Mouse (Mus musculus): ENCODE data around the gene Adh6a. TPM values are rescaled to one million over a fixed set of nuclear protein-coding genes. Genes with fewer than 3 reads are reported as not detected.

The Adh6a gene
- polyA plus RNA-seq, 1 experiment from 2014 or later: not detected

GRCm38 (mm10) chr3:138325466-138325865 lies 12.4 kb downstream of the Adh6a start:
- Histone ChIP-seq H3K36me3 (no peaks in the 10 kb centered on the region), H3K9me3 (no peaks in the 10 kb centered on the region), H3K4me1 (no peaks in the 10 kb centered on the region), H3K27ac (replicated peaks) (no peak overlapping the region), H3K4me3 (no peak overlapping the region), H3K4me2 (no peak overlapping the region), H3K27me3 (replicated peaks) (no peaks in the 10 kb centered on the region), H3K9ac (no peak overlapping the region)
- 78% methylated on average over 6 of the region's 6 CpGs for WGBS
- ATAC-seq (ENCODE audit: extremely low read depth, insufficient number of reproducible peaks, low FRiP score, low TSS enrichment): no peak

- no peaks in the 10 kb centered on the region for H3K27me3 ChIP-seq (replicated peaks)
- H3K27ac ChIP-seq (replicated peaks): no peak overlapping the region
- H3K4me1 ChIP-seq: peaks cover 15% of the 10 kb centered on the region
- no peak overlapping the region for H3K4me3 ChIP-seq
- 66% methylated on average over 8 of the region's 8 CpGs for WGBS
- no peak for ATAC-seq (ENCODE audit: extremely low read depth, insufficient number of reproducible peaks, low FRiP score, low TSS enrichment)
- H3K36me3 ChIP-seq: no peaks in the 10 kb centered on the region
- no peak overlapping the region for H3K4me2 ChIP-seq
- H3K9ac ChIP-seq: no peak overlapping the region
- H3K9me3 ChIP-seq: no peaks in the 10 kb centered on the region
These were observed 20.8 kb downstream of the Adh6a start for GRCm38 (mm10) chr3:138333910-138334309.

- Histone ChIP-seq H3K9ac (no peak overlapping the region), H3K4me3 (no peak overlapping the region), H3K27me3 (replicated peaks) (no peaks in the 10 kb centered on the region), H3K27ac (replicated peaks) (0 out of 2 replicates have a peak overlapping the region, but pooled peaks have one; percentile 12), H3K9me3 (no peaks in the 10 kb centered on the region), H3K4me2 (no peak overlapping the region), H3K36me3 (no peaks in the 10 kb centered on the region), H3K4me1 (peaks cover 15% of the 10 kb centered on the region)
- no peak for ATAC-seq (ENCODE audit: extremely low read depth, insufficient number of reproducible peaks, low FRiP score, low TSS enrichment)
- WGBS: 63% methylated on average over 4 of the region's 4 CpGs
These were observed 21.2 kb downstream of the Adh6a start for GRCm38 (mm10) chr3:138334320-138334719.

- Histone ChIP-seq H3K4me3 (no peak overlapping the region), H3K27ac (replicated peaks) (0 out of 2 replicates have a peak overlapping the region, but pooled peaks have one; percentile 2), H3K9me3 (no peaks in the 10 kb centered on the region), H3K27me3 (replicated peaks) (no peaks in the 10 kb centered on the region), H3K9ac (no peak overlapping the region), H3K4me2 (no peak overlapping the region), H3K4me1 (peaks cover 15% of the 10 kb centered on the region), H3K36me3 (no peaks in the 10 kb centered on the region)
- no peak for ATAC-seq (ENCODE audit: extremely low read depth, insufficient number of reproducible peaks, low FRiP score, low TSS enrichment)
- 70% methylated on average over 1 of the region's 1 CpGs for WGBS
These were observed 22.5 kb downstream of the Adh6a start for GRCm38 (mm10) chr3:138335566-138335965.

- Histone ChIP-seq H3K9me3 (no peaks in the 10 kb centered on the region), H3K4me1 (peaks cover 15% of the 10 kb centered on the region), H3K36me3 (no peaks in the 10 kb centered on the region), H3K27me3 (replicated peaks) (no peaks in the 10 kb centered on the region), H3K9ac (no peak overlapping the region), H3K4me2 (no peak overlapping the region), H3K27ac (replicated peaks) (peak overlapping the region; percentile 62), H3K4me3 (no peak overlapping the region)
- no peak for ATAC-seq (ENCODE audit: extremely low read depth, insufficient number of reproducible peaks, low FRiP score, low TSS enrichment)
- WGBS: 20% methylated on average over 3 of the region's 3 CpGs
These were observed 23.1 kb downstream of the Adh6a start for GRCm38 (mm10) chr3:138336104-138336754.

GRCm38 (mm10) chr3:138341471-138341870 lies 28.4 kb downstream of the Adh6a start, which contains the start of gene Adh6b:
Gene Adh6b (plus strand): TSS chr3:138341775.
- H3K27ac ChIP-seq (replicated peaks): no peak within 1 kb of the TSS
- no peaks in the 10 kb centered on the region for H3K36me3 ChIP-seq
- ATAC-seq (ENCODE audit: extremely low read depth, insufficient number of reproducible peaks, low FRiP score, low TSS enrichment): no peak
- no peak within 1 kb of the TSS for H3K4me2 ChIP-seq
- WGBS: 69% methylated on average over 14 of the region's 14 CpGs
- H3K4me1 ChIP-seq: peaks cover 4% of the 10 kb centered on the region; the same call in 1 of the 2 replicates
- no peaks in the 10 kb centered on the region for H3K27me3 ChIP-seq (replicated peaks)
- H3K9me3 ChIP-seq: no peaks in the 10 kb centered on the region
- H3K9ac ChIP-seq: no peak within 1 kb of the TSS
- no peak within 1 kb of the TSS for H3K4me3 ChIP-seq

- H3K27ac ChIP-seq (replicated peaks): no peak overlapping the region
- no peak overlapping the region for H3K4me2 ChIP-seq
- H3K4me1 ChIP-seq: no peaks in the 10 kb centered on the region
- no peaks in the 10 kb centered on the region for H3K9me3 ChIP-seq
- H3K27me3 ChIP-seq (replicated peaks): no peaks in the 10 kb centered on the region
- H3K9ac ChIP-seq: no peak overlapping the region
- 45% methylated on average over 3 of the region's 3 CpGs for WGBS
- H3K36me3 ChIP-seq: no peaks in the 10 kb centered on the region
- no peak overlapping the region for H3K4me3 ChIP-seq
- no peak for ATAC-seq (ENCODE audit: extremely low read depth, insufficient number of reproducible peaks, low FRiP score, low TSS enrichment)
These were observed 34.0 kb downstream of the Adh6a start for GRCm38 (mm10) chr3:138347041-138347440.

GRCm38 (mm10) chr3:138352012-138352809 lies 39.1 kb downstream of the Adh6a start:
- no peak; the same call in 1 of the 2 replicates for ATAC-seq (ENCODE audit: extremely low read depth, insufficient number of reproducible peaks, low FRiP score, low TSS enrichment)
- Histone ChIP-seq H3K36me3 (no peaks in the 10 kb centered on the region), H3K9ac (no peak overlapping the region), H3K4me3 (no peak overlapping the region), H3K27me3 (replicated peaks) (no peaks in the 10 kb centered on the region), H3K4me1 (no peaks in the 10 kb centered on the region), H3K9me3 (no peaks in the 10 kb centered on the region), H3K27ac (replicated peaks) (no peak overlapping the region), H3K4me2 (no peak overlapping the region)
- 89% methylated on average over 11 of the region's 11 CpGs for WGBS

- no peak for ATAC-seq (ENCODE audit: extremely low read depth, insufficient number of reproducible peaks, low FRiP score, low TSS enrichment)
These were observed 45.8 kb downstream of the Adh6a start for GRCm38 (mm10) chr3:138358856-138359255.

GRCm38 (mm10) chr3:138360721-138361120 lies 47.6 kb downstream of the Adh6a start:
- WGBS: 76% methylated on average over 4 of the region's 4 CpGs
- no peak overlapping the region for H3K4me3 ChIP-seq
- no peak overlapping the region for H3K27ac ChIP-seq (replicated peaks)
- H3K9me3 ChIP-seq: no peaks in the 10 kb centered on the region
- no peaks in the 10 kb centered on the region for H3K4me1 ChIP-seq
- no peak overlapping the region for H3K9ac ChIP-seq
- H3K27me3 ChIP-seq (replicated peaks): no peaks in the 10 kb centered on the region
- ATAC-seq (ENCODE audit: extremely low read depth, insufficient number of reproducible peaks, low FRiP score, low TSS enrichment): no peak
- no peaks in the 10 kb centered on the region for H3K36me3 ChIP-seq
- H3K4me2 ChIP-seq: no peak overlapping the region

More at GRCm38 (mm10) chr3:138358856-138359255, 45.8 kb downstream of the Adh6a start:
- Histone ChIP-seq H3K4me2 (no peak overlapping the region), H3K9me3 (no peaks in the 10 kb centered on the region), H3K27me3 (replicated peaks) (no peaks in the 10 kb centered on the region), H3K9ac (no peak overlapping the region), H3K4me1 (no peaks in the 10 kb centered on the region), H3K36me3 (no peaks in the 10 kb centered on the region), H3K27ac (replicated peaks) (no peak overlapping the region), H3K4me3 (no peak overlapping the region)
- WGBS: 78% methylated on average over 7 of the region's 7 CpGs

- 80% methylated on average over 2 of the region's 2 CpGs for WGBS
- H3K27me3 ChIP-seq (replicated peaks): no peaks in the 10 kb centered on the region
- no peaks in the 10 kb centered on the region for H3K9me3 ChIP-seq
- H3K4me3 ChIP-seq: no peak overlapping the region
- ATAC-seq (ENCODE audit: extremely low read depth, insufficient number of reproducible peaks, low FRiP score, low TSS enrichment): no peak
- peaks cover 6% of the 10 kb centered on the region for H3K4me1 ChIP-seq
- H3K36me3 ChIP-seq: no peaks in the 10 kb centered on the region
- H3K27ac ChIP-seq (replicated peaks): no peak overlapping the region
- H3K4me2 ChIP-seq: no peak overlapping the region
- H3K9ac ChIP-seq: no peak overlapping the region
These were observed 49.8 kb downstream of the Adh6a start for GRCm38 (mm10) chr3:138362920-138363319.
